Mouse (Mus musculus) ES-Bruce4 (cell line): ENCODE data around the gene Ctr9. TPM values are rescaled to one million over a fixed set of nuclear protein-coding genes. Genes with fewer than 3 reads are reported as not detected.
A peak's percentile ranks its signal among the peaks of the same experiment; 100 is the strongest.

Source experiments
- H3K27ac ChIP-seq: 2 replicates; pipeline ENCODE4 v1.5.1; 2012; ENCODE audit warnings: low read length, inconsistent platforms; ENCODE audit not compliant: insufficient read depth
- H3K27me3 ChIP-seq: 2 replicates; pipeline ENCODE4 v1.6.1; 2012; ENCODE audit warnings: mild to moderate bottlenecking, low read length, inconsistent platforms; ENCODE audit not compliant: control insufficient read depth, poor library complexity, insufficient read depth, severe bottlenecking
- H3K36me3 ChIP-seq: 2 replicates; pipeline ENCODE4 v1.6.1; 2012; ENCODE audit warnings: inconsistent platforms, mild to moderate bottlenecking, low read length, moderate library complexity; ENCODE audit not compliant: control insufficient read depth, poor library complexity, insufficient read depth, severe bottlenecking
- H3K4me1 ChIP-seq: one replicate; pipeline ENCODE4 v1.8.1; 2011; ENCODE audit warnings: low read length; ENCODE audit not compliant: control insufficient read depth, insufficient read depth
- H3K4me3 ChIP-seq: 2 replicates; pipeline ENCODE4 v1.5.1; 2011; ENCODE audit warnings: low read depth, mild to moderate bottlenecking, low read length
- H3K9ac ChIP-seq: 2 replicates; pipeline ENCODE4 v1.6.1; 2012; ENCODE audit warnings: low read depth, mild to moderate bottlenecking, inconsistent platforms; ENCODE audit not compliant: poor library complexity, severe bottlenecking
- H3K9me3 ChIP-seq: replicated peaks from 2 replicates; pipeline ENCODE4 v1.6.1; 2012; ENCODE audit warnings: mild to moderate bottlenecking, low read length, inconsistent platforms; ENCODE audit not compliant: control insufficient read depth, poor library complexity, insufficient read depth, severe bottlenecking
- CTCF ChIP-seq: IDR thresholded peaks from one replicate; pipeline ENCODE4 v1.8.1; 2011; ENCODE audit warnings: low read depth, low read length
- EP300 ChIP-seq: IDR thresholded peaks from 2 replicates; pipeline ENCODE4 v1.6.1; 2011; ENCODE audit warnings: low read depth, low read length; ENCODE audit not compliant: insufficient read depth
- POLR2A ChIP-seq: IDR thresholded peaks from one replicate; pipeline ENCODE4 v1.8.1; 2011; ENCODE audit warnings: low read length; ENCODE audit not compliant: insufficient read depth
- polyA plus RNA-seq: library from polyadenylated mRNA; stranded (reverse); fragments of >200 nt; gene quantifications from 2 replicates; pipeline ENCODE4 v1.2.4, GENCODE M21; 2011; ENCODE audit warnings: low read depth; ENCODE audit not compliant: missing spikeins, insufficient read depth, insufficient read length

Gene Ctr9
- polyA plus RNA-seq, 1 experiment, result 89.0 TPM

DNA sequence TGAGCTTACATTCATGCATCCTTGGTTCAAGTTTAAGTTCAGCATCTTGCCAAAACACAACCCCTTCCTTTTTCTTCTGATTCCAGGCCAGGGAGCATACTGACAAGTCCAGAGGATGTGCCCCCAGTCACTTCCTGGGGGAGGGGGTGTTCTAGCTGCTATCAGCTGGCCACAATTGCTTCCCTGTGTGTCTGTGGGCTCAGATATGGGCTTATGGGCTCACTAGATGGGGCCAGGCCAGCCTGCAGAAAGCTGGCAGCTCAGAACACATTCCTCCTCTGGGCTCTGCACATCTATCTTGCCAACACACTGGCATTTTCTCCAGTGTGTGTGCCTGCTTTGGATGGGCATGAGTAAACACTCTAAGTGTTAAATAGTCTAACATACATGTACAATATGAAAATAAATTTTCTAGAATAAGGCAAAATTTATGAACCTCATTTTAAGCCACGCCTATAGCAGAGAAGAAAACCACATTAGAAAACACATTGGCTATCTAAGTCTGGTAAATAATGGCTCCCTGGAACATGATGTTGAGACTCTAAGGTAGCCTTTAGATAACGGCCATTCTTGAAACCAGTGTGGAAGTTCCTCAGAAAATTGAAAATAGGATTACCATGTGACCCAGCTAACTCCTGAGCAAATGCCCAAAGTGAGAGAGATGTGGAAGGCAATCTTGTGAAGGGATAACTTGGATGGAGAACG is 24.5 kb upstream of the Ctr9 start:
- Histone ChIP-seq H3K4me1 (no peaks in the 10 kb centered on the region), H3K4me3 (no peak overlapping the region), H3K27me3 (no peaks in the 10 kb centered on the region), H3K36me3 (no peaks in the 10 kb centered on the region), H3K27ac (no peak overlapping the region), H3K9me3 (peaks cover 12% of the 10 kb centered on the region), H3K9ac (no peak overlapping the region)
- no peak for TF ChIP-seq EP300
- TF ChIP-seq CTCF, result no peak
- TF ChIP-seq POLR2A, result no peak

DNA sequence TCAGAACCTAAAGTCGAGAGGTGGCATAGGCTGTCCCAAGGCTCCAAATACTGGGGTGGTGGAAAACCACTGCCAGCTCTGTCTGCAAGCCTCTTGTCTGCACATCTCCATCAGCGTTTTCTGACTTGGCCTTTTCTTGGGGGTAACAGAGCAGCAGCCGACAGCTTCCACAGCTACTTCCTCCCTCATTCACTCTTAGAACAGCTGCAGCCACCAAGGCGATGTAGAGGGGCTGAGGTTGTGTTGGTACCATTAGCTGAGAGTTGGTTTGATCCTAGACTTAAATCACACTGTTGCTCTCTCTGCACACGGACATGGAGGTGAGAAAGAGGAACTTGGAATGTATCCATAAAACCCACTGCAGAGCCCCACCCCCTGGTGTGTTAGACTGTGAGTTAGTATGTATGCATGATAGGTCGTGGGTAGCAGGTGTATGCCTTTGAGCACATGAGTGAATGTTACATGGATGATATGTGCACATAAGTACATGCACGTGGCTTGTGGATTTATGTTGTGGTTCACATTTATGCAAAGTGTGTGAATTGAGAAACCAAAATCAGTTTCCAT is 14.6 kb upstream of the Ctr9 start:
- Histone ChIP-seq H3K9ac (no peak overlapping the region), H3K9me3 (peaks cover 5% of the 10 kb centered on the region), H3K4me1 (no peaks in the 10 kb centered on the region), H3K4me3 (no peak overlapping the region), H3K27me3 (no peaks in the 10 kb centered on the region), H3K27ac (no peak overlapping the region), H3K36me3 (no peaks in the 10 kb centered on the region)
- TF ChIP-seq EP300 (no peak), CTCF (no peak), POLR2A (no peak)

DNA sequence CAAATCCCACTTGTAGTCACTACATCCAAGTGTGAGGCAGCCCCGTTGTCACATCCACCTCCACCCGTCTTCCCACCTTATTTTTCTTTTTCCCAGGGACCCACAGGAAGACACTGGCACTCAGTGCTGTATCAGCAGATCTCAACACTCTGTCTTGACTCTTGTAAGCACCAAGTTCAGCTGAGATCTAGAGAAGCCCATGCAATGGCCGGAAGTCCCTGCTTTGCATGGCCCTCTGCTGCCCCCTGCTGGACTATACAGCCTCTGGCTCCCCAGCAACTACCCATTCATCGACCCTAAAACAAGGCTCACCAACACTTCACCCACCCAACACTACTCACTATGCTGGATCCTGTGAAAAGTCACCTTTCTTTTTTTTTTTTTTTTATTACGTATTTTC is 13.9 kb upstream of the Ctr9 start:
- peak; percentile 82 for TF ChIP-seq CTCF
- no peak for TF ChIP-seq POLR2A
- TF ChIP-seq EP300, result no peak
- Histone ChIP-seq H3K27me3 (no peaks in the 10 kb centered on the region), H3K9ac (no peak overlapping the region), H3K4me3 (no peak overlapping the region), H3K4me1 (no peaks in the 10 kb centered on the region), H3K9me3 (peaks cover 5% of the 10 kb centered on the region), H3K36me3 (no peaks in the 10 kb centered on the region), H3K27ac (no peak overlapping the region)

DNA sequence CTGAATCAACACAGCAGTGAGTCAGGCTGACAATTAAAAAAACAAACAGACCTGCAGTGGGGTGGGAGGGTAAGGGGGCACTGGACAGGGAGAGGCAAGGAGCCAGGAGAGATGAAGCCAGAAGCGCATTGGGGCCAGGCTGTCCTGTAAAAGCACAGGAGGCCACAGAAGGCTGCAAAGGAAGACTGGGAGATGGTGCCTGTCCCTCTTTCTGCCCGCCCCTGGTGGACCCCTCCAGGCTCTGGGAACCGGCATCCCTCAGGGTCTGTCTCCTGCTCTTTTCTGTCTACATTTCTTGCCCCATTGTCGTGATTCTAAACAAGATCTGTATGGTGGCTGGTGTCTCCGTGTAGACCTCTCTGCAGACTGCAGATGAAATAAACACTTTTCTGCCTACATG is 13.0 kb upstream of the Ctr9 start:
- TF ChIP-seq POLR2A (no peak), CTCF (no peak), EP300 (no peak)
- Histone ChIP-seq H3K4me3 (no peak overlapping the region), H3K27me3 (no peaks in the 10 kb centered on the region), H3K9me3 (no peaks in the 10 kb centered on the region), H3K4me1 (no peaks in the 10 kb centered on the region), H3K36me3 (no peaks in the 10 kb centered on the region), H3K9ac (no peak overlapping the region), H3K27ac (no peak overlapping the region)

DNA sequence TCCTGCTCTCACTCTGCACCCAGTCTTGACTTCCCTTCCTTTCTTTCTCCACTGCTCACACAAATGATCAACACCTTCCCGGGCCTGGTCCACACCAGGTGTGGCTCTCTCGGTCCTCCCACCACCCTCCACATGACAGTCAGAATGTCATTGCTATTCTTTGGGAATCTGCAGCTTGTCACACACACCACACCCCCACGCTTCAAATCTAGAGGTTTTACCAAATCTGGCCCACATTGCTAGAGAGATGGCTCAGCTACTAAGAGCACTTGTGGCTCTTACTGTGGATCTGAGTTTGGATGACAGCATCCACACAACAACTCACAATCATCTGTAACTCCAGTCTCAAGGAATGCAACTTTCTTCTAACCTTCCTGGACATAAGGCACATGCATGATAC is 11.8 kb upstream of the Ctr9 start:
- no peak overlapping the region for H3K9ac ChIP-seq
- no peak for TF ChIP-seq POLR2A
- TF ChIP-seq CTCF, result no peak
- no peak for TF ChIP-seq EP300
- H3K27ac ChIP-seq, result no peak overlapping the region
- no peak overlapping the region for H3K4me3 ChIP-seq
- no peaks in the 10 kb centered on the region for H3K27me3 ChIP-seq
- H3K36me3 ChIP-seq, result no peaks in the 10 kb centered on the region
- H3K9me3 ChIP-seq, result no peaks in the 10 kb centered on the region
- no peaks in the 10 kb centered on the region for H3K4me1 ChIP-seq

DNA sequence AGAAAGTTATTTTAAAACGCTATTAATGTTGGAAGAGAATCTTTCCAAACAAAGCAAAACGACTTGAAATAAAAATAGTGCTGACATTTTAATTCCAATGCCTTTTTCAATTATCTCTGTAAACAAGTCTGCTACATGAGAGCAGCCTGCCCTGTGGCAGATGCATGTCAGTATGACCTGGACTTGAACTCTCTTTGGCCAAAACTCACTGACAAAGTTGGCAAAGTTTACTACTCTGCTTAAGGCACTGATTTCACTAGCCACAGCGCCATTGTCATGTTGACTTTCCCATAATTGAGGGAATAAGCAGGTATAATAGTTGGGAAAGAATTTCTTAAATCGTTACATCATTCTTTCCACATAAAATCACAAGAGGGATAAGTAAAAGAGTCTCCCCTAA is 7.9 kb upstream of the Ctr9 start:
- peaks cover 2% of the 10 kb centered on the region for H3K4me1 ChIP-seq
- H3K9me3 ChIP-seq, result no peaks in the 10 kb centered on the region
- no peak overlapping the region for H3K9ac ChIP-seq
- H3K27me3 ChIP-seq, result no peaks in the 10 kb centered on the region
- no peak overlapping the region for H3K4me3 ChIP-seq
- H3K27ac ChIP-seq, result no peak overlapping the region
- TF ChIP-seq EP300 (no peak), POLR2A (no peak)
- no peaks in the 10 kb centered on the region for H3K36me3 ChIP-seq
